Mouse (Mus musculus) MEL (cell line): Measurements from ENCODE around the gene Mgp. TPM values are rescaled to one million over a fixed set of nuclear protein-coding genes. Genes with fewer than 3 reads are reported as not detected.

Source experiments
- DNase-seq: peaks from one replicate; pipeline ENCODE4 v3.0.0; 2011; ENCODE audit warnings: low read depth, low spot score
- H3K27ac ChIP-seq: 2 replicates; pipeline ENCODE4 v1.5.1; 2012; ENCODE audit warnings: low read depth, mild to moderate bottlenecking, control low read depth, low read length, moderate library complexity; ENCODE audit not compliant: control insufficient read depth
- H3K27me3 ChIP-seq, 2 experiments: fragments of 150-350 bp in 1 of 2; sonication (generic) in 1 of 2; 2 replicates each; pipeline ENCODE4 v1.6.1; 2012; ENCODE audit warnings: low read length in 2 of 2, mild to moderate bottlenecking in 2 of 2, improper control_type of control experiment in 1 of 2, moderate library complexity in 1 of 2; ENCODE audit not compliant: insufficient read depth in 2 of 2, control insufficient read depth in 1 of 2
- H3K36me3 ChIP-seq, 2 experiments: 2 replicates each; pipeline ENCODE4 v1.6.1; 2012 to 2014; ENCODE audit warnings: low read length in 2 of 2, improper control_type of control experiment in 1 of 2, inconsistent platforms in 1 of 2, mild to moderate bottlenecking in 1 of 2; ENCODE audit not compliant: insufficient read depth in 2 of 2, control insufficient read depth in 1 of 2
- H3K4me1 ChIP-seq, 2 experiments: fragments of 150-350 bp in 1 of 2; sonication (generic) in 1 of 2; 2 replicates each; pipeline ENCODE4 v1.6.1; 2012; ENCODE audit warnings: low read length in 2 of 2, improper control_type of control experiment in 1 of 2, mild to moderate bottlenecking in 1 of 2; ENCODE audit not compliant: insufficient read depth in 2 of 2, control insufficient read depth in 1 of 2
- H3K4me3 ChIP-seq, 2 experiments: fragments of 150-350 bp in 1 of 2; sonication (generic) in 1 of 2; 2 replicates each; pipeline ENCODE4 v1.5.1; 2012; ENCODE audit warnings: low read depth in 2 of 2, low read length in 2 of 2, mild to moderate bottlenecking in 2 of 2, moderate library complexity in 2 of 2, control low read depth in 1 of 2, improper control_type of control experiment in 1 of 2; ENCODE audit not compliant: control insufficient read depth in 1 of 2, insufficient read depth in 1 of 2
- H3K79me2 ChIP-seq: 2 replicates; pipeline ENCODE4 v1.6.1; 2012; ENCODE audit warnings: mild to moderate bottlenecking, low read length, moderate library complexity; ENCODE audit not compliant: control insufficient read depth, poor library complexity, insufficient read depth
- H3K9ac ChIP-seq: 2 replicates; pipeline ENCODE4 v1.6.1; 2012; ENCODE audit warnings: low read depth, mild to moderate bottlenecking, control low read depth, low read length, moderate library complexity; ENCODE audit not compliant: control insufficient read depth, poor library complexity, severe bottlenecking
- H3K9me3 ChIP-seq: fragments of 150-350 bp; sonication (generic); replicated peaks from 2 replicates; pipeline ENCODE4 v1.6.1; 2012; ENCODE audit warnings: mild to moderate bottlenecking, low read length, improper control_type of control experiment, moderate library complexity; ENCODE audit not compliant: insufficient read depth
- EP300 ChIP-seq, 2 experiments: IDR thresholded peaks; 2 replicates each; pipeline ENCODE4 v1.6.1; 2011; ENCODE audit warnings: improper control_type of control experiment in 2 of 2, low read length in 2 of 2, low read depth in 1 of 2, mild to moderate bottlenecking in 1 of 2
- GABPA ChIP-seq: IDR thresholded peaks from 2 replicates; pipeline ENCODE4 v1.6.1; 2012; ENCODE audit warnings: low read depth, mild to moderate bottlenecking, inconsistent platforms, low read length, improper control_type of control experiment, moderate library complexity
- KAT2A ChIP-seq: conservative IDR thresholded peaks from 2 replicates; pipeline ENCODE4 v1.6.1; 2012; ENCODE audit warnings: low read depth, low read length, improper control_type of control experiment, inconsistent platforms
- MAFK ChIP-seq: IDR thresholded peaks from 2 replicates; pipeline ENCODE4 v1.6.1; 2011; ENCODE audit warnings: low read depth, mild to moderate bottlenecking, low read length, improper control_type of control experiment, borderline replicate concordance
- MAX ChIP-seq: IDR thresholded peaks from 2 replicates; pipeline ENCODE4 v1.6.1; 2011; ENCODE audit warnings: low read length, improper control_type of control experiment
- MEF2A ChIP-seq: IDR thresholded peaks from 2 replicates; pipeline ENCODE4 v1.6.1; 2014; ENCODE audit warnings: low read depth, mild to moderate bottlenecking, inconsistent platforms, low read length, improper control_type of control experiment; ENCODE audit not compliant: poor library complexity, insufficient replicate concordance, severe bottlenecking; ENCODE audit errors: extremely low read depth
- MYC ChIP-seq: IDR thresholded peaks from 2 replicates; pipeline ENCODE4 v1.6.1; 2011; ENCODE audit warnings: low read depth, mild to moderate bottlenecking, low read length, improper control_type of control experiment, moderate library complexity
- NELFE ChIP-seq: IDR thresholded peaks from 2 replicates; pipeline ENCODE4 v1.6.1; 2011; ENCODE audit warnings: low read depth, low read length, improper control_type of control experiment
- NRF1 ChIP-seq: IDR thresholded peaks from 2 replicates; pipeline ENCODE4 v1.6.1; 2014; ENCODE audit warnings: low read depth, mild to moderate bottlenecking, inconsistent platforms, low read length, improper control_type of control experiment, moderate library complexity; ENCODE audit not compliant: poor library complexity, insufficient read depth, severe bottlenecking
- POLR2AphosphoS5 ChIP-seq: IDR thresholded peaks from 2 replicates; pipeline ENCODE4 v1.6.1; 2012; ENCODE audit warnings: low read depth, borderline replicate concordance, mild to moderate bottlenecking, inconsistent platforms, low read length, moderate library complexity, mixed read lengths
- TAL1 ChIP-seq: IDR thresholded peaks from 2 replicates; pipeline ENCODE4 v1.6.1; 2012; ENCODE audit warnings: mild to moderate bottlenecking, inconsistent platforms, low read length, moderate library complexity, mixed read lengths
- TBP ChIP-seq: IDR thresholded peaks from 2 replicates; pipeline ENCODE4 v1.8.0; 2011; ENCODE audit warnings: low read depth, low read length, improper control_type of control experiment
- UBTF ChIP-seq: IDR thresholded peaks from 2 replicates; pipeline ENCODE4 v1.6.1; 2012; ENCODE audit warnings: low read depth, mild to moderate bottlenecking, inconsistent platforms, low read length, improper control_type of control experiment, moderate library complexity, borderline replicate concordance; ENCODE audit not compliant: insufficient read depth
- ZC3H11A ChIP-seq: IDR thresholded peaks from 2 replicates; pipeline ENCODE4 v1.6.1; 2012; ENCODE audit warnings: low read depth, mild to moderate bottlenecking, inconsistent platforms, low read length, improper control_type of control experiment
- ZKSCAN1 ChIP-seq: IDR thresholded peaks from 2 replicates; pipeline ENCODE4 v1.6.1; 2012; ENCODE audit warnings: low read depth, mild to moderate bottlenecking, inconsistent platforms, low read length, improper control_type of control experiment, moderate library complexity
- polyA plus RNA-seq, 2 experiments: library from polyadenylated mRNA; stranded (reverse) in 1 of 2; unstranded in 1 of 2; fragments of >175 nt in 1 of 2; fragments of >200 nt in 1 of 2; gene quantifications; 2 replicates each; pipeline versions ENCODE4 v1.2.1 to v1.2.4; 2012; ENCODE audit warnings: low replicate concordance in 2 of 2, low read depth in 1 of 2; ENCODE audit not compliant: insufficient read length in 2 of 2, insufficient read depth in 1 of 2, missing spikeins in 1 of 2
- total RNA-seq: library from RNA; depleted of rRNA; stranded (reverse); fragments of 300-350 nt; gene quantifications from 2 replicates; pipeline ENCODE4 v1.2.3, GENCODE M21; 2012

The Mgp gene
- total and polyA plus RNA-seq, 3 experiments = not detected

- no peak overlapping the region for H3K9ac ChIP-seq
- no peaks in the 10 kb centered on the region for H3K36me3 ChIP-seq
- no peak overlapping the region for H3K4me3 ChIP-seq
- no peak for TF ChIP-seq TAL1
- no peaks in the 10 kb centered on the region for H3K4me1 ChIP-seq
- DNase-seq = no peak
- H3K9me3 ChIP-seq = no peaks in the 10 kb centered on the region
- H3K79me2 ChIP-seq = no peaks in the 10 kb centered on the region
- peaks cover 0 to 3% of the 10 kb centered on the region in 2 experiments; a peak in 2 of 4 replicates for H3K27me3 ChIP-seq
- H3K27ac ChIP-seq = no peak overlapping the region
Measured at GRCm38 (mm10) chr6:136868921-136869320, 6.7 kb downstream of the Mgp start.

- TF ChIP-seq ZKSCAN1 = no peak
- no peak for TF ChIP-seq MYC
- TF ChIP-seq NRF1 = no peak
- no peak for TF ChIP-seq GABPA
- TF ChIP-seq KAT2A = no peak
- TF ChIP-seq TBP = no peak
- no peak for TF ChIP-seq EP300 (IDR thresholded peaks at IDR 0.05; ENCODE audit: low read depth in 1 of 2, low read length in 2 of 2)
- TF ChIP-seq MAX = no peak
- no peak for TF ChIP-seq UBTF
- TF ChIP-seq TAL1 = no peak
- no peak for TF ChIP-seq MAFK
- TF ChIP-seq MEF2A = no peak
- TF ChIP-seq ZC3H11A = no peak
- TF ChIP-seq, all 39 proteins: peak for 0
- DNase-seq = no peak
- no peaks in the 10 kb centered on the region for H3K79me2 ChIP-seq
Measured at GRCm38 (mm10) chr6:136866150-136866549, 9.5 kb downstream of the Mgp start.

GRCm38 (mm10) chr6:136865360-136865759 is 10.3 kb downstream of the Mgp start:
- no peak overlapping the region for H3K27ac ChIP-seq
- H3K4me1 ChIP-seq = no peaks in the 10 kb centered on the region
- no peaks in the 10 kb centered on the region for H3K79me2 ChIP-seq
- H3K36me3 ChIP-seq = no peaks in the 10 kb centered on the region
- no peak overlapping the region for H3K9ac ChIP-seq
- H3K27me3 ChIP-seq = peaks cover 3% of the 10 kb centered on the region in 2 experiments; a peak in 3 of 4 replicates
- no peak overlapping the region for H3K4me3 ChIP-seq
- no peak for TF ChIP-seq NELFE
- no peak for TF ChIP-seq MAFK
- TF ChIP-seq POLR2AphosphoS5 = no peak
- TF ChIP-seq, all 39 proteins: peak for 0
- DNase-seq = no peak
- no peaks in the 10 kb centered on the region for H3K9me3 ChIP-seq

More at GRCm38 (mm10) chr6:136866150-136866549, 9.5 kb downstream of the Mgp start:
- Histone ChIP-seq H3K27me3 (peaks cover 3% of the 10 kb centered on the region in 2 experiments; a peak in 3 of 4 replicates), H3K4me1 (no peaks in the 10 kb centered on the region), H3K4me3 (no peak overlapping the region), H3K9me3 (no peaks in the 10 kb centered on the region), H3K36me3 (no peaks in the 10 kb centered on the region), H3K27ac (no peak overlapping the region), H3K9ac (no peak overlapping the region)
